Mouse (Mus musculus): ENCODE data around the gene Atoh8. TPM values are rescaled to one million over a fixed set of nuclear protein-coding genes. Genes with fewer than 3 reads are reported as not detected.

The Atoh8 gene
- total and polyA plus RNA-seq, 3 experiments, result 0.23 to 5.0 (median 1.6) TPM

DNA sequence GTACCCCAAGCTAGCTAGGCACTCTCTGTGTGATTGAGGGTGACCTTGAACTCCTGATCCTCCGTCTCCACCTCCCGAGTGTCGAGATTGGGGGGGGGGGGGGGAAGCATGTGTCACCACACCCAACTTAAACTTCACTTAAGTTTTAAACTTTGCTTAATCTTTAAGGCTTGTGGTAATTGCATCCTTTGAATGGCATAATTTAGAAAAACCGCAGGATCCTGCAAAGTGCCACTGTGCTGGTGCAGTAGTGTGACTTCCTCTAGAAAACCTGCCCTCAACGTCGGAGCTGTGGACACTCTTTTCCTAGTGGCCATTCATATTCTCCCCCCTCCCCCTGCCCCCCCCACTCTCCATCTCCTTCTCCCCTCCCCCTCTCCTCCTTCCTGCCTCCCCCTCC is 45.3 kb downstream of the Atoh8 start:
- H3K4me1 ChIP-seq (ENCODE audit: control insufficient read depth in 1 of 2, insufficient read depth in 2 of 2), result no peaks in the 10 kb centered on the region
- H3K9me3 ChIP-seq (replicated peaks; ENCODE audit: low read length), result peaks cover 11% of the 10 kb centered on the region
- in situ Hi-C loops (cut with MboI; ENCODE audit: low pct_ligation_motif_present, low pct_unique_long_range_greater_than_20kb, low sequenced_read_pairs), result no loop called here
- H3K27me3 ChIP-seq (replicated peaks), result peaks cover 66% of the 10 kb centered on the region
- H3K9ac ChIP-seq (ENCODE audit: insufficient read depth, low read depth), result no peak overlapping the region
- dilution Hi-C loops (cut with MboI; ENCODE audit: extremely low pct_ligation_motif_present, extremely low pct_unique_long_range_greater_than_20kb, low sequenced_read_pairs), result no loop called here
- H3K36me3 ChIP-seq (replicated peaks in 1 of 2; ENCODE audit: control insufficient read depth in 1 of 2, insufficient read depth in 1 of 2, low read length in 1 of 2), result no peaks in the 10 kb centered on the region
- H3K27ac ChIP-seq (ENCODE audit: insufficient read depth, low read depth), result no peak overlapping the region
- DNase-seq (ENCODE audit: extremely low read depth), result no peak
- TF ChIP-seq TBP (conservative IDR thresholded peaks at IDR 0.05; ENCODE audit: low read depth, low read length), result no peak
- no peak for TF ChIP-seq MAZ (IDR thresholded peaks at IDR 0.05; ENCODE audit: low read depth, low read length)
- no peak for TF ChIP-seq RCOR1 (conservative IDR thresholded peaks at IDR 0.05; ENCODE audit: low read depth, low read length)
- no peak for TF ChIP-seq USF1 (IDR thresholded peaks at IDR 0.05; ENCODE audit: low read depth, low read length)
- no peak for TF ChIP-seq CHD2 (IDR thresholded peaks at IDR 0.05; ENCODE audit: low read length)
- H3K4me3 ChIP-seq (replicated peaks in 1 of 3; ENCODE audit: low read depth in 2 of 3, low read length in 2 of 3, poor library complexity in 1 of 3), result no peak overlapping the region
- no peaks in the 10 kb centered on the region for H3K79me2 ChIP-seq (replicated peaks; ENCODE audit: control insufficient read depth, extremely low read depth, insufficient read depth, poor library complexity, severe bottlenecking)
- no peak overlapping the region for H3K4me2 ChIP-seq (ENCODE audit: insufficient read depth, low read depth, poor library complexity, severe bottlenecking)

DNA sequence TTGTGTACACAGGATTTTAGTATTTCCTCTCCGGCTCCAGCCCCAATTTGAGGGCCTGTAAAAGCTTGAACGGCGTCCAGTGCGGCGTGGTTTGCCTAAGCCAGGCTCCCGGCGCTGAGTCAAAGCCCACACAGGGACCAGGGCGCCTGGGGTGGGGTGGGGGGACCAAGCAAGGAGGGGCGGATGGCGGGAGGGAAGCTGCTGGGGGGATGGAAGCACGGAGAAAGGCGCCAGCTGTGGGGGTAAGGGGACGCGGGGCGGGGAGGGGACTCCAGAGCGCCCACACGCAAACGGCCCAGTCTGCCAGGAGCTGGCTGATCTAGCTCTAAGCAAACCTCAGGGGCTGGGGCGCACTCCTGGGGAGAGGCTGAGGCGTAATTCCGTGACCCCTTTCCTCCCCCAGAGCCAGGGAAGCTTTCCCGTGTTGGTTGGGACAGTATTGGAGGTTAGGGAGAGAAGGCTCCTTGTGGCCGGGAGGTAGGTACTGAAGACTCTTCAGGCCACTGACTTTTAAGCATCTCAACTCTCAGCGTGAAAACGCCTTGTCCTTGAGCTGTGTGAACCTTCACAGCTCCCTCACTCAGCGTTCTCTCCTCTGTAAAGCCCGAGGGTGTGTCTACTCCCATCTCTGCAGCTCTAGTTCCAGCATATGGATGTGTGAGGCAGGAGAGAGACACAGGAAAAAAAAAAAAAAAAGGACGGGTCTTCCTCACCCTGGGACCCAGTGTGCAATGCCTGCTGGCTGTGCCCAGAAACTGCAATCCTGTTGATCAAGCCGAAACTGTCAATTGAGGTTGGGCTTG is 46.1 kb downstream of the Atoh8 start:
- no peak for DNase-seq (ENCODE audit: extremely low read depth)
- dilution Hi-C loops (cut with MboI; ENCODE audit: extremely low pct_ligation_motif_present, extremely low pct_unique_long_range_greater_than_20kb, low sequenced_read_pairs), result no loop called here
- Histone ChIP-seq H3K79me2 (replicated peaks; ENCODE audit: control insufficient read depth, extremely low read depth, insufficient read depth, poor library complexity, severe bottlenecking) (no peaks in the 10 kb centered on the region), H3K9me3 (replicated peaks; ENCODE audit: low read length) (peaks cover 11% of the 10 kb centered on the region), H3K36me3 (replicated peaks in 1 of 2; ENCODE audit: control insufficient read depth in 1 of 2, insufficient read depth in 1 of 2, low read length in 1 of 2) (no peaks in the 10 kb centered on the region), H3K27ac (ENCODE audit: insufficient read depth, low read depth) (no peak overlapping the region), H3K9ac (ENCODE audit: insufficient read depth, low read depth) (no peak overlapping the region), H3K27me3 (replicated peaks) (peaks cover 69% of the 10 kb centered on the region), H3K4me2 (ENCODE audit: insufficient read depth, low read depth, poor library complexity, severe bottlenecking) (no peak overlapping the region), H3K4me1 (ENCODE audit: control insufficient read depth in 1 of 2, insufficient read depth in 2 of 2) (no peaks in the 10 kb centered on the region), H3K4me3 (replicated peaks in 1 of 3; ENCODE audit: low read depth in 2 of 3, low read length in 2 of 3, poor library complexity in 1 of 3) (no peak overlapping the region)
- in situ Hi-C loops (cut with MboI; ENCODE audit: low pct_ligation_motif_present, low pct_unique_long_range_greater_than_20kb, low sequenced_read_pairs), result loop anchor here (5.0 kb wide), 1 partner anchor 48 kb away; the partner anchor contains the start of gene Atoh8
- TF ChIP-seq MAFK (IDR thresholded peaks at IDR 0.05; ENCODE audit: insufficient replicate concordance, low read length), result no peak
- TF ChIP-seq NELFE (IDR thresholded peaks at IDR 0.05; ENCODE audit: low read depth, low read length), result no peak

DNA sequence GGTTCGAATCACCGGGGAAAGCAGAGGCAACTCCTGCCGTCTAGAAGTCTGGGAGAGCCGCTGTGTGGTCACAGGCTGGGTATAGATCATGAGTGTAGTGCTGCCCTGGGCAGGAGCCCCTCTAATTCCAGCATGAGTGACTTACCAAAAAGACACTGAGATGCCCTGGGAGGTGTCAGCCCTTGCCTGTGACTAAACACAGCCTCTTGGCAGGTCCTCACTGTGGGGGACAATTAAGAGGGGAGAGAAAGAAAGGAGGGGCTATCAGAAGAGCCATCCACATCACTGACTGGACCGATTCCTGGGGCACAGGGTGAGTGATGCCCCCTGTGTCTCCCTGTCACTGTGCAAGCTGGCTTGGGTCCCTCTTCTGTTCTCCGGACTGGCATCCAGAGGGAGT is 48.6 kb downstream of the Atoh8 start:
- Histone ChIP-seq H3K4me3 (replicated peaks in 1 of 3; ENCODE audit: low read depth in 2 of 3, low read length in 2 of 3, poor library complexity in 1 of 3) (no peak overlapping the region), H3K9me3 (replicated peaks; ENCODE audit: low read length) (no peaks in the 10 kb centered on the region), H3K9ac (ENCODE audit: insufficient read depth, low read depth) (no peak overlapping the region), H3K79me2 (replicated peaks; ENCODE audit: control insufficient read depth, extremely low read depth, insufficient read depth, poor library complexity, severe bottlenecking) (no peaks in the 10 kb centered on the region), H3K27ac (ENCODE audit: insufficient read depth, low read depth) (no peak overlapping the region), H3K36me3 (replicated peaks in 1 of 2; ENCODE audit: control insufficient read depth in 1 of 2, insufficient read depth in 1 of 2, low read length in 1 of 2) (no peaks in the 10 kb centered on the region), H3K27me3 (replicated peaks) (peaks cover 52% of the 10 kb centered on the region), H3K4me1 (ENCODE audit: control insufficient read depth in 1 of 2, insufficient read depth in 2 of 2) (no peaks in the 10 kb centered on the region), H3K4me2 (ENCODE audit: insufficient read depth, low read depth, poor library complexity, severe bottlenecking) (no peak overlapping the region)
- dilution Hi-C loops (cut with MboI; ENCODE audit: extremely low pct_ligation_motif_present, extremely low pct_unique_long_range_greater_than_20kb, low sequenced_read_pairs), result no loop called here
- TF ChIP-seq MAX (IDR thresholded peaks at IDR 0.05; ENCODE audit: low read length), result no peak
- TF ChIP-seq ZC3H11A (IDR thresholded peaks at IDR 0.05; ENCODE audit: low read depth, low read length), result no peak
- no peak for TF ChIP-seq CHD1 (IDR thresholded peaks at IDR 0.05; ENCODE audit: low read depth, low read length)
- TF ChIP-seq KAT2A (IDR thresholded peaks at IDR 0.05; ENCODE audit: insufficient replicate concordance, low read length), result no peak
- TF ChIP-seq E2F4 (IDR thresholded peaks at IDR 0.05; ENCODE audit: insufficient replicate concordance, low read depth, low read length), result no peak
- no peak for TF ChIP-seq CHD2 (IDR thresholded peaks at IDR 0.05; ENCODE audit: low read length)
- TF ChIP-seq EP300 (IDR thresholded peaks at IDR 0.05; ENCODE audit: low read length), result no peak
- no peak for TF ChIP-seq ZMIZ1 (IDR thresholded peaks at IDR 0.05; ENCODE audit: low read depth, low read length)
- no peak for TF ChIP-seq GABPA (IDR thresholded peaks at IDR 0.05; ENCODE audit: insufficient replicate concordance, low read depth, low read length)
- TF ChIP-seq NRF1 (IDR thresholded peaks at IDR 0.05; ENCODE audit: low read depth, low read length), result no peak
- no peak for TF ChIP-seq TCF12 (IDR thresholded peaks at IDR 0.05; ENCODE audit: low read depth, low read length)
- TF ChIP-seq POLR2AphosphoS2 (IDR thresholded peaks at IDR 0.05; ENCODE audit: low read depth, low read length), result no peak
- no peak for TF ChIP-seq NELFE (IDR thresholded peaks at IDR 0.05; ENCODE audit: low read depth, low read length)
- no peak for TF ChIP-seq IRF4 (IDR thresholded peaks at IDR 0.05; ENCODE audit: low read depth, low read length)
- no peak for TF ChIP-seq BHLHE40 (IDR thresholded peaks at IDR 0.05; ENCODE audit: low read depth, low read length)
- no peak for TF ChIP-seq USF2 (conservative IDR thresholded peaks at IDR 0.05; ENCODE audit: low read depth, low read length)
- TF ChIP-seq MYC (IDR thresholded peaks at IDR 0.05; ENCODE audit: low read depth, low read length), result no peak
- in situ Hi-C loops (cut with MboI; ENCODE audit: low pct_ligation_motif_present, low pct_unique_long_range_greater_than_20kb, low sequenced_read_pairs), result loop anchor here (5.0 kb wide), 1 partner anchor 50 kb away; the partner anchor contains the start of gene Atoh8
- no peak for DNase-seq (ENCODE audit: extremely low read depth)

Measured in CH12.LX (cell line).